Mouse (Mus musculus): ENCODE results near the gene Med23. TPM values are rescaled to one million over a fixed set of nuclear protein-coding genes. Genes with fewer than 3 reads are reported as not detected.

Gene Med23
- polyA plus RNA-seq (2014; fragmentation: Illumina TruSeq; extraction: RNeasy Lipid Tissue Mini Kit (QIAGEN cat#74804); ENCODE audit: low read depth, low replicate concordance) = 21.9 TPM

DNA sequence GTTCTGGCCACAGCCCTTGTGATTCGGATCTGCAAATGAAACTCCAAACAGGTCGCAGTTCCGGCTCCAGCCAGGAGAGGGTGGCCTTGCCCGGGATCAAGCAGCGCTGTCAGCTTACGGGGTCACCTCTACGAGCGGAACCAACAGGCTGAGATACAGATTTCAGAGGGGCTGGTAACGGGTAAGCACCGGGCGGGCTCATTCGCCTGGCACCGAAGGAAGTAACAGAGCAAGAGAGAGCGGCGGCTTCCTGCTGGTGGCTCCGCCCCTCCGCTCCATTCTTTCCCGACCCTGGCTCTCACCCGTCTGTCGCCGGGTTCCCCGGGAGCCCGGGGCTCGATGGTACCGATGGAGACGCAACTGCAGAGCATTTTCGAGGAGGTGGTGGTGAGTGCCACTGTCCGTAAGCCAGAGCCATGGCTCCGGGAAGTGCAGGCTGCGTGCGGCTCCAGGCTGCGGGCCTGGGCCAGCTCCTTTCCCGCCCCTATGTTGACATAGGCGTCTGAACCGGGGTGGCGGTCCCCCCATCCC is at the start of gene Med23:
TSS of gene Med23 (plus strand) at position 227 of the 531 bp plus-strand sequence.

DNA sequence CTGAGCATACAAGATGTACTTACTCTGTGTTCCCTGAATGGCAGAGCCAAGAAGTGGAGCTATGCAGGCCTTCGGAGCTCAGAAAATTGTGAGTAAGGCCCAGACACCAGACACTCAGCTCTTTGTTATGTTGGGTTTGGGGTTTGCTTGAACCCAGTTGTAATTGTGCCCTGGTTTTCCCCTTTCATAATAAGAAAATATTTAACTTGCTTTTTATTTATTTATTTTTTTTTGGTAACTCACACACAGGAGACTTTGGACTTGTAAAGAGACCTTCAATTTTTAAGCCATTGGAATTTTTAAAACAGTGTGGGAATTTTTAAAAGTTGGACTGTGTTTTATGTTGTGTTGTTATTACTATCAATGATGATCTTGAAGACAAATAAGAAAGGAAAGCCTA is 27.1 kb upstream of the Med23 start, which contains the start of gene Enpp3:
TSS of gene Enpp3 (minus strand) at position 148 of the 400 bp plus-strand sequence.

DNA sequence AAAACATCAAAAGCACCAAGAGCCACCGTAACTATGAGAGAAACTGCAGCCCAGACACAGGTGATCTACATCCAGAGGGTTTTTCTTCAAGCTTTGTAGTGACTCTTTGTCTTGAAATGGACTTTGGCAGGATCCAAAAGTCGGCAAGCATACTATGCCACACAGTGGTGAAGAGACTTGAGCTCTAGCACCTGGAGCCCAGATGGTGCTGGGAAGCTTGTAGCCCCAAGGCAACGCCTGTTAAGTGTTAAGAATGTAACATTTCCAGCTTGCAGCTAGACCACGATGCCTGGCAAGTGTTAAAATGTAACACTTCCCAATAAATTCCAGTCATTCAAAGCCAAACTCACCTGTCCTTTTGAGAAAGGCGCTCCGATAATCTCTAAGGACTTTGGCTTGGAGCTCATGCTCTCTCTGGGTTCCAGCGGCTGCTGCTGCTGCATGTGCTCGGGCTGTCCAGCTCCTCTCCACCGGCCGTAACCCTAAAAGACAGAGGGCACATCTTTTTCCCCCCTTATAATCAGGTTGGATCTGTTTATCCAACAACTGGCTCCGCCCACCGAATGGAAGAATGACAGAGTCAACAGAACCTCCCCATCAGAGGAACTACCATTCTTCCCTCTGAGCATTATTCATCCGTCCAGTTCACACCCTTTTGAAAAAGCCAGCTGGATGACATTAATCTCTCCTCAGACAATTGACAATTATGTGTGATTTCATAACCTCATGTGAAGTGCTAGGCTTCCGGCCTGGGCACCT is 57.4 kb downstream of the Med23 start, which contains the start of gene Arg1:
TSS of gene Arg1 (minus strand) at position 523 of the 759 bp plus-strand sequence.

Other genes with a start within 250 kb of the Med23 start
- 4.1 TPM for gene Enpp1, start 157.8 kb upstream of the Med23 start, polyA plus RNA-seq (2014; fragmentation: Illumina TruSeq; extraction: RNeasy Lipid Tissue Mini Kit (QIAGEN cat#74804); ENCODE audit: low read depth, low replicate concordance)
- 1.6 TPM for gene Enpp3, start 27.2 kb upstream of the Med23 start, polyA plus RNA-seq (2014; fragmentation: Illumina TruSeq; extraction: RNeasy Lipid Tissue Mini Kit (QIAGEN cat#74804); ENCODE audit: low read depth, low replicate concordance)
- not detected for gene Arg1, start 57.5 kb downstream of the Med23 start, polyA plus RNA-seq (2014; fragmentation: Illumina TruSeq; extraction: RNeasy Lipid Tissue Mini Kit (QIAGEN cat#74804); ENCODE audit: low read depth, low replicate concordance)

Measured in adrenal gland, adult 10 weeks (tissue).